Mouse (Mus musculus) limb, embryonic 11.5 days (tissue): ENCODE measurements around the gene Gorasp2. TPM values are rescaled to one million over a fixed set of nuclear protein-coding genes. Genes with fewer than 3 reads are reported as not detected.

Source experiments
- ATAC-seq: fragments of 200-750 bp; cut with Nextera tagmentation; 2 replicates; pipeline ENCODE4 v1.8.0; 2017; ENCODE audit warnings: low read depth; ENCODE audit not compliant: insufficient number of reproducible peaks, low FRiP score, low TSS enrichment
- DNase-seq: peaks from one replicate; pipeline ENCODE4 v3.0.0-alpha.2; 2015; ENCODE audit warnings: low spot score
- H3K27ac ChIP-seq: fragments of 300-500 bp; sonication (generic); replicated peaks from 2 replicates; pipeline ENCODE4 v1.5.1; 2014; ENCODE audit warnings: low read depth, mild to moderate bottlenecking, low read length
- H3K27me3 ChIP-seq: fragments of 300-500 bp; sonication (generic); 2 replicates; pipeline ENCODE4 v1.6.1; 2014; ENCODE audit warnings: mild to moderate bottlenecking, low read length, mixed read lengths; ENCODE audit not compliant: control insufficient read depth, insufficient read depth
- H3K36me3 ChIP-seq: fragments of 300-500 bp; sonication (generic); 2 replicates; pipeline ENCODE4 v1.6.1; 2014; ENCODE audit warnings: mild to moderate bottlenecking, low read length, moderate library complexity, mixed read lengths; ENCODE audit not compliant: control insufficient read depth, insufficient read depth
- H3K4me1 ChIP-seq: fragments of 300-500 bp; sonication (generic); 2 replicates; pipeline ENCODE4 v1.6.1; 2014; ENCODE audit warnings: low read length, mixed read lengths; ENCODE audit not compliant: control insufficient read depth, insufficient read depth
- H3K4me2 ChIP-seq: fragments of 300-500 bp; sonication (generic); 2 replicates; pipeline ENCODE4 v1.6.1; 2014; ENCODE audit warnings: low read depth, mild to moderate bottlenecking, moderate library complexity; ENCODE audit not compliant: severe bottlenecking
- H3K4me3 ChIP-seq: fragments of 300-500 bp; sonication (generic); 2 replicates; pipeline ENCODE4 v1.5.1; 2014; ENCODE audit warnings: low read depth, low read length
- H3K9ac ChIP-seq: fragments of 300-500 bp; sonication (generic); 2 replicates; pipeline ENCODE4 v1.6.1; 2014; ENCODE audit warnings: mild to moderate bottlenecking, low read length
- H3K9me3 ChIP-seq: fragments of 300-500 bp; sonication (generic); 2 replicates; pipeline ENCODE4 v1.6.1; 2016; ENCODE audit warnings: low read length; ENCODE audit not compliant: control insufficient read depth
- WGBS: fragments of 180-500 bp; shearing (Covaris S2); extraction: QIAGEN DNeasy Blood & Tissue Kit; methylation state at CpG from one replicate; pipeline ENCODE4 v1.1.7; 2014; 5-methylcytosine and 5-hydroxymethylcytosine counted together
- polyA plus RNA-seq: library from polyadenylated mRNA; unstranded; fragments of >200 nt; fragmentation: Nextera tagmentation; extraction: Ambion mirVana; gene quantifications from 2 replicates; pipeline ENCODE4 v1.2.1, GENCODE M21; 2014

Gene Gorasp2
- polyA plus RNA-seq, 1 experiment from 2014 or later, result 172 TPM

GRCm38 (mm10) chr2:70645266-70645780, 16.1 kb upstream of the Gorasp2 start:
- DNase-seq (no peak), ATAC-seq (no peak)
- Histone ChIP-seq H3K4me2 (no peak overlapping the region), H3K27ac (no peak overlapping the region), H3K36me3 (no peaks in the 10 kb centered on the region), H3K27me3 (no peaks in the 10 kb centered on the region), H3K4me1 (no peaks in the 10 kb centered on the region), H3K9me3 (no peaks in the 10 kb centered on the region), H3K9ac (no peak overlapping the region), H3K4me3 (no peak overlapping the region)
- 72% methylated on average over 6 of the region's 6 CpGs for WGBS

- ATAC-seq (no peak), DNase-seq (no peak)
- H3K4me2 ChIP-seq, result no peak overlapping the region
- H3K36me3 ChIP-seq, result no peaks in the 10 kb centered on the region
- no peaks in the 10 kb centered on the region for H3K4me1 ChIP-seq
- no peak overlapping the region for H3K4me3 ChIP-seq
- H3K9ac ChIP-seq, result no peak overlapping the region
- 52% methylated on average over 4 of the region's 4 CpGs for WGBS
- H3K9me3 ChIP-seq, result no peaks in the 10 kb centered on the region
- H3K27ac ChIP-seq, result no peak overlapping the region
- H3K27me3 ChIP-seq, result no peaks in the 10 kb centered on the region
These were observed 13.7 kb upstream of the Gorasp2 start for GRCm38 (mm10) chr2:70647681-70648080.

- DNase-seq, result no peak
- no peaks in the 10 kb centered on the region for H3K36me3 ChIP-seq
- no peak overlapping the region for H3K27ac ChIP-seq
- WGBS, result 82% methylated on average over 5 of the region's 5 CpGs
- no peak for ATAC-seq
- H3K4me1 ChIP-seq, result no peaks in the 10 kb centered on the region
- H3K9ac ChIP-seq, result no peak overlapping the region
- H3K9me3 ChIP-seq, result no peaks in the 10 kb centered on the region
- no peak overlapping the region for H3K4me2 ChIP-seq
- no peak overlapping the region for H3K4me3 ChIP-seq
- no peaks in the 10 kb centered on the region for H3K27me3 ChIP-seq
These were observed 13.1 kb upstream of the Gorasp2 start for GRCm38 (mm10) chr2:70648271-70648670.

GRCm38 (mm10) chr2:70649471-70649870, 11.9 kb upstream of the Gorasp2 start:
- Histone ChIP-seq H3K27me3 (no peaks in the 10 kb centered on the region), H3K36me3 (no peaks in the 10 kb centered on the region), H3K4me1 (no peaks in the 10 kb centered on the region), H3K4me2 (no peak overlapping the region), H3K4me3 (no peak overlapping the region), H3K9ac (no peak overlapping the region), H3K9me3 (no peaks in the 10 kb centered on the region), H3K27ac (no peak overlapping the region)
- 80% methylated on average over 4 of the region's 4 CpGs for WGBS
- ATAC-seq (no peak), DNase-seq (no peak)

GRCm38 (mm10) chr2:70651820-70652219, 9.6 kb upstream of the Gorasp2 start:
- Histone ChIP-seq H3K4me3 (no peak overlapping the region), H3K9ac (no peak overlapping the region), H3K36me3 (no peaks in the 10 kb centered on the region), H3K27ac (no peak overlapping the region), H3K4me2 (no peak overlapping the region), H3K9me3 (no peaks in the 10 kb centered on the region), H3K4me1 (no peaks in the 10 kb centered on the region), H3K27me3 (no peaks in the 10 kb centered on the region)
- WGBS, result 67% methylated on average over 6 of the region's 6 CpGs
- DNase-seq (no peak), ATAC-seq (no peak)

- DNase-seq (no peak), ATAC-seq (no peak)
- 74% methylated on average over 7 of the region's 7 CpGs for WGBS
- Histone ChIP-seq H3K27ac (no peak overlapping the region), H3K9me3 (no peaks in the 10 kb centered on the region), H3K4me2 (no peak overlapping the region), H3K4me1 (no peaks in the 10 kb centered on the region), H3K27me3 (no peaks in the 10 kb centered on the region), H3K9ac (no peak overlapping the region), H3K36me3 (no peaks in the 10 kb centered on the region), H3K4me3 (no peak overlapping the region)
These were observed 4.3 kb upstream of the Gorasp2 start for GRCm38 (mm10) chr2:70657083-70657482.

- no peaks in the 10 kb centered on the region for H3K27me3 ChIP-seq
- peak within 1 kb of the TSS; percentile 96 for H3K9ac ChIP-seq
- H3K36me3 ChIP-seq, result no peaks in the 10 kb centered on the region
- H3K4me2 ChIP-seq, result peak within 1 kb of the TSS; percentile 69
- H3K4me3 ChIP-seq, result peak within 1 kb of the TSS; percentile 87
- DNase-seq, result peak; percentile 70
- H3K27ac ChIP-seq, result peak within 1 kb of the TSS; percentile 87
- no peaks in the 10 kb centered on the region for H3K4me1 ChIP-seq
- ATAC-seq, result peak; percentile 72
- under 1% methylated on average over 54 of the region's 54 CpGs for WGBS
- H3K9me3 ChIP-seq, result no peaks in the 10 kb centered on the region
These were observed 529 bp downstream of the Gorasp2 start, which contains the start of gene Gm26558 for GRCm38 (mm10) chr2:70661715-70662495. Gene Gm26558, minus strand, starts transcription at chr2:70662108.

GRCm38 (mm10) chr2:70663764-70664163, 2.4 kb downstream of the Gorasp2 start:
- Histone ChIP-seq H3K4me2 (no peak overlapping the region), H3K4me1 (no peaks in the 10 kb centered on the region), H3K9ac (no peak overlapping the region), H3K4me3 (no peak overlapping the region), H3K36me3 (no peaks in the 10 kb centered on the region), H3K27me3 (no peaks in the 10 kb centered on the region), H3K27ac (no peak overlapping the region), H3K9me3 (no peaks in the 10 kb centered on the region)
- DNase-seq, result no peak
- ATAC-seq, result no peak
- WGBS, result 88% methylated on average over 5 of the region's 5 CpGs
